Mouse (Mus musculus): ENCODE results near the gene Htr1d.
A peak's percentile ranks its signal among the peaks of the same experiment; 100 is the strongest.

Gene Htr1d

GRCm38 (mm10) chr4:136452286-136452685, 29.0 kb downstream of the Htr1d start:
- no peak for DNase-seq (ENCODE audit: low read depth, low spot score)

DNA sequence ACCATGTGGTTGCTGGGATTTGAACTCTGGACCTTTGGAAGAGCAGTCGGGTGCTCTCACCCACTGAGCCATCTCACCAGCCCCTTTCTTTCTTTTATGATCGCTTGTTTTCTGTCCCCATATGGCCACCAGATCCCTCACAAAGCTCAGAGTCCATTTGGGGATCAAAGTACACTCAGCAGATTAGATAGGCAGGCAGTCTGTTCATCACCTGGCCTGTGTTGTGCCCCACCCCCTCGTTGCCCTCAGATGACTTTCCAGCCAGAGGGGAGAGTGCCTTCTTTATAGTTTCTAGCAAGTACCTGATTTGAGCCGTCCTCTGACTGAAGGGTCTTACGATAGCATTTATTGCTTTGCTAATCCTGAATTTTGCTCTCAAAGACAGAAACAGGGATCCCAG, 29.5 kb downstream of the Htr1d start:
- no peak for DNase-seq (ENCODE audit: low read depth, low spot score)

- DNase-seq (ENCODE audit: low read depth, low spot score) = peak; percentile 57
Observed at GRCm38 (mm10) chr4:136454850-136455260, 31.5 kb downstream of the Htr1d start.

- DNase-seq (ENCODE audit: low read depth, low spot score) = no peak
Observed at GRCm38 (mm10) chr4:136456516-136457218, 33.3 kb downstream of the Htr1d start.

- DNase-seq (ENCODE audit: low read depth, low spot score) = no peak
Observed at GRCm38 (mm10) chr4:136458276-136458675, 35.0 kb downstream of the Htr1d start.

- no peak for DNase-seq (ENCODE audit: low read depth, low spot score)
Observed at GRCm38 (mm10) chr4:136459210-136459609, 35.9 kb downstream of the Htr1d start.

- DNase-seq (ENCODE audit: low read depth, low spot score) = no peak
Observed at GRCm38 (mm10) chr4:136461206-136461605, 37.9 kb downstream of the Htr1d start.

- no peak for DNase-seq (ENCODE audit: low read depth, low spot score)
Observed at GRCm38 (mm10) chr4:136461761-136462085, 38.4 kb downstream of the Htr1d start.

GRCm38 (mm10) chr4:136462086-136462838, 38.9 kb downstream of the Htr1d start, which contains the start of gene 6030445D17Rik:
Gene 6030445D17Rik (plus strand): TSS chr4:136462250.
- DNase-seq (ENCODE audit: low read depth, low spot score) = peak; percentile 75

DNA sequence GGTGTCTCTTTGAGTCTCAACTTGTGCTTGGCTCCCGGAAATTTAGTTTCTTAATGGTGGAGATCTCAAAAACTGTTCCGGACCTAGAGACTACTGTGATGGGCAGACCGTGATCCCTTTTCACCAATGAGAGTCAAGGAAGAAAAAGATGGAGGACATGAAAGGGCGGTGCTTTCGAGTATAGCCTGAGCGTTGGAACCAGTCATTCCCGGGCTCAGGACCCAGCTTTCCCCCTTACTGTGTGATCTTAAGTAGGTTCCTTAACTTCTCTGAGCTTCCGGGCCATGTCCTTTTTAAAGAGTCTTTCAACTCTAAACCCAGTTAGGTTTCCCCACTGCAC, 39.5 kb downstream of the Htr1d start:
- DNase-seq (ENCODE audit: low read depth, low spot score) = no peak

- DNase-seq (ENCODE audit: low read depth, low spot score) = no peak
Observed at GRCm38 (mm10) chr4:136463436-136463835, 40.1 kb downstream of the Htr1d start.

GRCm38 (mm10) chr4:136466226-136466625, 42.9 kb downstream of the Htr1d start:
- no peak for DNase-seq (ENCODE audit: low read depth, low spot score)

DNA sequence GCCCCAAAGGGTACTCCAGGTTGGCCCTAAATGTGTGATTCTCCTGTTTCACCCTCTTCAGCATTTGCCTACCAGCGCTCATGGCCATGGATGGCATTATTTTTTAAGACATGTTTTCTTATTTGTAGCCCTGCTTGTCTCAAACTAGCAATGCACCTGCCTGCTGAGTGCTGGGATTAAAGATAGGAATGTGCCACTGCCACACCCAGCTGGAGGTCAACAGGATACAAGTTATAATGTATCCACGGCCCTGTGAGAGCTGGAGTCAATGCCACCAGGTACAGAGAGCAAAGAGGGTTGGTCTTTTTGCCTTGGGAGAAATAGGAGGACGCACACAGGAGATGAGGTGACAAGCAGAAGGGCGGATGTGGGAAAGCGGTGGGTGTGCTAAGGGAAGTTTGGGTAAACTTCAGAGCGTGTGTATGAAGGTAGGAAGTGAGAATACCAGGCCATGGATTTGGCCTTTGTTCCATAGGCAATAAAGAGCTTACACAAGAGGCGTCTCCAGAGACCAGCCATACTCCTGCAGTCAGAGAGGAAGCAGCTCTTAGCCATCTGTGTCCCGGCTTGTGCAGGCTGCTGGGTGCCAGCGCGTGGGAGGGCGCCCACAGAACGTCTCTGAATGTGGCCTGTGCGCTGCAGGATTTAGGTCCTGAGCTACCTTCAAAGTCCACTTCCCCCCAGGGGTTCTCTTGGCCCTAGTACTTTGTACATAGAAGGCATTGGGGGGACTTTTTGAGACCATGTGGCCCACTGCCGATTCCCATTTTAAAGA, 45.4 kb downstream of the Htr1d start:
- peak; percentile 41 for DNase-seq (ENCODE audit: low read depth, low spot score)

DNA sequence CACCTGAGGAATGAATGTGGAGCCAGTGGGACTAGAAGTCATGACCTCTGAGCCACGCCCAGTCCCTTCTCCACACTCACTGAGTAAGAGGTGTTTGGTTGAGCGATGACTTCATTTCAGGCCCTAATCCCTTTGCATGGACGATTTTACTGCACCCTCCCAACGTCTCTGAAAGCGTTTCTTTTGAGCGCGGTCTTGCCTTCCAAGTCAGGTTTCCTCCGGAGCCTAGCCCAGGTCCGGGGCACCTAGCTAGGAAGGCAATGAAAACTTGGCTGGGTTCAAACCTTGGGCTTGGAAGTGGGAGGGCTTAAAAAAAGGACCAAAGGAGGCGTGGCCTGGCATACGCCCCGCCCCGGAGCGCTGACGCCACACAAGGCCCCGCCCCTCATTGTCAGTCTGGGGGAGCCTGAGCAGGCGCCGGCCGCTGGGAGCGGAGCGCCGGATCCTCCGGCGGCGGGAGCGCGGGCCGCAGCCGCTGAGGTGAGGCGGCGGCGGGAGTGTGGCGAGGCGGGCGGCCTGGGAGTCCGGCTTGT, 46.1 kb downstream of the Htr1d start, which contains the start of gene Luzp1:
Gene Luzp1 (plus strand): TSS at position 391 of the 533 bp plus-strand sequence.
- peak; percentile 89 for DNase-seq (ENCODE audit: low read depth, low spot score)

DNA sequence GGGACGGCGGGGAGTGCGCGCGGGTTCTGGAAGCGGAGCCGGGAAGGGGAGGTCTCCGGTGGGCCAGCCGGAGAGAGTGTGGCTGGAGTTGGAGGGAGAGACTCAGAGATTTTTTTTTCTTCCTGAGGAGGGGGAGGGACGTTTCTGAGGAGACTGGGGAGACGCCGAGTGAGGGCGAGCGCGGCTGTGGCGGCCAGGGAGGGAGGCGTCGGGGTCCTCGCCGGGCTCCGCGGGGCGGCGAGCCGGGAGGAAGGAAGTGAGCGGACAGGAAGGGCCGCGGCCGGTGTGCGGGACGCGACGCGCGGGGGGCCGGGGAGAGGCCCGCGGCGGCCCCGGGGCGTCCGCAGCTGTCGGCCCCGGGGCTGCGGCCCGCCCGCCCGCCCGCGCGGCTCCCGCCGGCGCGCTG, 46.6 kb downstream of the Htr1d start:
- DNase-seq (ENCODE audit: low read depth, low spot score) = no peak

GRCm38 (mm10) chr4:136470347-136471071, 47.2 kb downstream of the Htr1d start:
- peak; percentile 60 for DNase-seq (ENCODE audit: low read depth, low spot score)

DNA sequence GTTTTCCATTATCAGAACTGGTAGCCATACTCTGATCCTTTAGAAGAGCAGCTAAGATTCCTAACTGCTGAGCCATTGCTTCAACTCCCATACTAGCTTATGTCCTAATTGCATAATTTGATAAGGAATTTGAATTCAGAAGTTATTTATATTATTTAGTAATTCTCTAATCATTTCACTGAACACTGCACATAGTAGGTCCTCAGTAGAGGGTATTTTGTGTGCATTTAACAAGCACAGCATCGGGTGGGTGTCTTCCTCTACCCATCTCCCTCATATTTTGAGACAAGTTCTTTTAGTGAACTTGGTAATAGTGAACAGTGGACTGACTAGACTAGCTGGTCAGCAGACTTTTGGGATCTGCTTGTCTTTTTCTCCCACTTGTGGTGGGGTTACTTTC, 53.4 kb downstream of the Htr1d start:
- no peak for DNase-seq (ENCODE audit: low read depth, low spot score)

- DNase-seq (ENCODE audit: low read depth, low spot score) = no peak
Observed at GRCm38 (mm10) chr4:136486549-136486948, 63.2 kb downstream of the Htr1d start.
